Mouse (Mus musculus) heart, postnatal 0 days (tissue): Measurements from ENCODE around the gene Gm28042.

Experiments
- CTCF ChIP-seq: IDR thresholded peaks from 2 replicates; pipeline ENCODE4 v1.5.1; 2016; ENCODE audit warnings: antibody characterized with exemption, control low read depth, low read depth
- EP300 ChIP-seq: IDR thresholded peaks from 2 replicates; pipeline ENCODE4 v1.6.1; 2016; ENCODE audit warnings: antibody characterized with exemption, low read depth

- TF ChIP-seq CTCF, result no peak
- no peak for TF ChIP-seq EP300
Measured at GRCm38 (mm10) chr2:120000882-120001584, 26.3 kb upstream of the Gm28042 start.
